Mouse (Mus musculus) forebrain, embryonic 16.5 days (tissue): ENCODE measurements at regions not wholly inside any gene's neighbourhood (a gene's known extent, or its start where the extent isn't known, plus 50 kb on each side); places are given as distances from the start of the nearest gene placed in this dataset.

Experiments used
- ATAC-seq: fragments of 200-750 bp; cut with Nextera tagmentation; 2 replicates; pipeline ENCODE4 v1.8.0; 2017; ENCODE audit warnings: mild to moderate bottlenecking, moderate library complexity
- H3K27ac ChIP-seq: fragments of 300-500 bp; sonication (generic); 2 replicates; pipeline ENCODE4 v1.5.1; 2014; ENCODE audit warnings: low read length, control low read depth
- H3K27me3 ChIP-seq: fragments of 300-500 bp; sonication (generic); replicated peaks from 2 replicates; pipeline ENCODE4 v1.6.1; 2014; ENCODE audit warnings: low read length; ENCODE audit not compliant: control insufficient read depth, insufficient read depth
- H3K36me3 ChIP-seq: fragments of 300-500 bp; sonication (generic); 2 replicates; pipeline ENCODE4 v1.6.1; 2014; ENCODE audit not compliant: control insufficient read depth, insufficient read depth
- H3K4me1 ChIP-seq: fragments of 300-500 bp; sonication (generic); replicated peaks from 2 replicates; pipeline ENCODE4 v1.6.1; 2014; ENCODE audit warnings: low read length; ENCODE audit not compliant: control insufficient read depth, insufficient read depth
- H3K4me2 ChIP-seq: fragments of 300-500 bp; sonication (generic); 2 replicates; pipeline ENCODE4 v1.6.1; 2014; ENCODE audit warnings: mild to moderate bottlenecking, low read length, control low read depth
- H3K4me3 ChIP-seq: fragments of 300-500 bp; sonication (generic); replicated peaks from 2 replicates; pipeline ENCODE4 v1.5.1; 2014; ENCODE audit warnings: mild to moderate bottlenecking, low read length, control low read depth
- H3K9ac ChIP-seq: fragments of 300-500 bp; sonication (generic); replicated peaks from 2 replicates; pipeline ENCODE4 v1.6.1; 2014; ENCODE audit warnings: low read depth, low read length, control low read depth
- H3K9me3 ChIP-seq: fragments of 300-500 bp; sonication (generic); 2 replicates; pipeline ENCODE4 v1.6.1; 2016; ENCODE audit warnings: low read length; ENCODE audit not compliant: control insufficient read depth
- WGBS: fragments of 180-500 bp; shearing (Covaris S2); extraction: QIAGEN DNeasy Blood & Tissue Kit; methylation state at CpG from one replicate; pipeline ENCODE4 v1.1.7; 2014; 5-methylcytosine and 5-hydroxymethylcytosine counted together

GRCm38 (mm10) chr17:10086558-10086957 lies 233.1 kb downstream of the Qk start:
- Histone ChIP-seq H3K4me1 (no peaks in the 10 kb centered on the region), H3K4me2 (no peak overlapping the region), H3K27me3 (no peaks in the 10 kb centered on the region), H3K9ac (no peak overlapping the region), H3K9me3 (no peaks in the 10 kb centered on the region), H3K27ac (no peak overlapping the region), H3K36me3 (no peaks in the 10 kb centered on the region), H3K4me3 (no peak overlapping the region)
- WGBS, result 89% methylated on average over 2 of the region's 2 CpGs
- ATAC-seq, result no peak

DNA sequence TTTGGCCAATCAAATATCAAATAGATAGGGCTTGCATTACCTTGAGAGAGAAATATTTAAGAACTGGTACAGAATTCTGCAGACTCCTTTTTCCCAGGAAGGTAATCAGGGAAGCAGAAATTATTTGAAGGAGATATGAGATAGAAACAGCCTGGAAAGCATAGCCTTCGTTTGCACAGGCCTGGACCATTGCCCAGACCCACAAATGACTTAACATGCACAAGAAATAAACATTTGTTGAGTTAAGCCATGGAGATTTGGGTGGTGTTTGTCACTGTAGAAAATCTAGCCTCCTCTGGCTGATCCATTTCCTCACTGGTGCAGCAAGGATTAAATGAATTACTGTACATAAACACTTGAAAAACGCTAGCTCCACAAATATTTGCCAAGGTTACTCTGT lies 233.5 kb downstream of the Qk start:
- no peaks in the 10 kb centered on the region for H3K4me1 ChIP-seq
- no peak overlapping the region for H3K27ac ChIP-seq
- no peak for ATAC-seq
- H3K27me3 ChIP-seq, result no peaks in the 10 kb centered on the region
- 32% methylated on average over 2 of the region's 2 CpGs for WGBS
- H3K9ac ChIP-seq, result no peak overlapping the region
- no peaks in the 10 kb centered on the region for H3K9me3 ChIP-seq
- H3K4me2 ChIP-seq, result no peak overlapping the region
- H3K4me3 ChIP-seq, result no peak overlapping the region
- H3K36me3 ChIP-seq, result no peaks in the 10 kb centered on the region

- 77% methylated on average over 10 of the region's 10 CpGs for WGBS
- no peaks in the 10 kb centered on the region for H3K36me3 ChIP-seq
- no peaks in the 10 kb centered on the region for H3K27me3 ChIP-seq
- no peak for ATAC-seq
- 0 out of 2 replicates have a peak, but pooled peaks cover 2% of the 10 kb centered on the region for H3K4me1 ChIP-seq
- no peak overlapping the region for H3K9ac ChIP-seq
- no peaks in the 10 kb centered on the region for H3K9me3 ChIP-seq
- H3K4me2 ChIP-seq, result no peak overlapping the region
- no peak overlapping the region for H3K4me3 ChIP-seq
- H3K27ac ChIP-seq, result no peak overlapping the region
Observed at GRCm38 (mm10) chr17:10081721-10082120, 237.9 kb downstream of the Qk start.

DNA sequence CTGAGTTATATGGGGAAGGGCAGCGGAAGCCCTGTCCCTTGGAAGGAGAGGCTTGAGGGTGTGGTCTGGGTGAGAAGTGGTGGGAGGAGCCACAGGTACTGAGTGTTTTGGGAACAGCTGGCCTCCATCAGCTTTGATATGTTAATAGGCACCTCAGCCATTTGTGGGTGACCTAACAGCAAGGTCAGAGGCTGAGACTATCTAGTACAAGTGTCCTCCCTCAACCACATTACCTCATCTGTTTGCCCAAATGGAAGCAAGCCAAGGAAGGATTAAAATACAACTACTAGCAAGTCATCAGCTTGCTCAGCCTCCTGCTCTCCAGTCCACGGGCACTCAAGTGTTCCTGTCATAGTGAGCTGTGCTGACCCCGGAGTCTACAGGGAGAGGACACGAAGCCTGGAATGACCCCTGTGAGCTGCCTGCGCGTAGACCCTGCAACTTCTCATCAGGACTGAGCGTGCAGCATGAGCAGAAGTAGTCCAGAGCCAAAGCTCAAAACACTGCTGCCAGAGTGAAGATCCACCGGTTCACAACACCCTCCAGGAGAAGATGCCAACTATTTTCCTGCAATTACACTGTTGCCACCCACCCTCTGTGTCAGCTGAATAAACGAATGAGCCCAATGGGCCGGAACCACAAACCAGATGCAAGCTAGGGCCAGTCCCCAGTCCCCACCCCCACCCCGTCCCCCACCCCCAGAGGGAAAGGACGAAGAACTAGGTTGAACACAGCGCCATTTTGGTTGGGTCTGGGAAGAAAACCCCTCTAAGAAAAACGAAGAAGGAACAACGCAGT lies 239.6 kb downstream of the Qk start:
- Histone ChIP-seq H3K27ac (no peak overlapping the region), H3K9me3 (no peaks in the 10 kb centered on the region), H3K27me3 (no peaks in the 10 kb centered on the region), H3K4me3 (no peak overlapping the region), H3K4me2 (no peak overlapping the region), H3K36me3 (no peaks in the 10 kb centered on the region), H3K9ac (no peak overlapping the region), H3K4me1 (0 out of 2 replicates have a peak, but pooled peaks cover 2% of the 10 kb centered on the region)
- ATAC-seq, result no peak
- 79% methylated on average over 15 of the region's 15 CpGs for WGBS

GRCm38 (mm10) chr17:10078536-10079319 lies 240.9 kb downstream of the Qk start:
- no peaks in the 10 kb centered on the region for H3K36me3 ChIP-seq
- H3K9ac ChIP-seq, result no peak overlapping the region
- no peak overlapping the region for H3K4me2 ChIP-seq
- no peaks in the 10 kb centered on the region for H3K9me3 ChIP-seq
- ATAC-seq, result no peak
- WGBS, result 33% methylated on average over 7 of the region's 7 CpGs
- H3K27me3 ChIP-seq, result no peaks in the 10 kb centered on the region
- 0 out of 2 replicates have a peak, but pooled peaks cover 2% of the 10 kb centered on the region for H3K4me1 ChIP-seq
- no peak overlapping the region for H3K4me3 ChIP-seq
- no peak overlapping the region for H3K27ac ChIP-seq

GRCm38 (mm10) chr17:10073301-10073700 lies 246.4 kb downstream of the Qk start:
- Histone ChIP-seq H3K4me3 (no peak overlapping the region), H3K4me2 (no peak overlapping the region), H3K27me3 (no peaks in the 10 kb centered on the region), H3K9me3 (no peaks in the 10 kb centered on the region), H3K4me1 (no peaks in the 10 kb centered on the region), H3K27ac (no peak overlapping the region), H3K9ac (no peak overlapping the region), H3K36me3 (no peaks in the 10 kb centered on the region)
- no peak for ATAC-seq

- no peak overlapping the region for H3K27ac ChIP-seq
- H3K36me3 ChIP-seq, result no peaks in the 10 kb centered on the region
- ATAC-seq, result no peak
- no peak overlapping the region for H3K4me3 ChIP-seq
- no peak overlapping the region for H3K9ac ChIP-seq
- H3K27me3 ChIP-seq, result no peaks in the 10 kb centered on the region
- 93% methylated on average over 3 of the region's 3 CpGs for WGBS
- H3K9me3 ChIP-seq, result no peaks in the 10 kb centered on the region
- no peak overlapping the region for H3K4me2 ChIP-seq
- H3K4me1 ChIP-seq, result no peaks in the 10 kb centered on the region
Observed at GRCm38 (mm10) chr17:10069251-10069650, 250.4 kb downstream of the Qk start.

DNA sequence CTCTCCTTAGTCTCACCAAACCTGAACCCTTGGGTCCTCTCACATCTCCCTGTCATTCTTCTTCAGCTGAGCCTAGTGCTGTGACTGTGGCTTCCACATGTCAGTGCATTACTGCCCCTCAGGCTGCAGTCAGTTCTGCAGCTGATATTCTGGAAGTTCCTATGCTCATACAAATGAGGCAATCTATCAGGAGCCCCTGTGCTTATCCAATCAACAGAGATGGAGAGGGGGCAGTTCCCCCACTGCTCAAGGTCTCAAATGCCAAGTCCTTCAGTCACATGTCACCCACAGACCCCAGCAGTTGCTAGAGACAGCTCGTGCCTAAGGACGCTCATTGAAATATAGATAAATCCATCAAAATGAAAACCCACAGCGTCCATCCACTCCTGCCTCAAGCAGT lies 254.5 kb downstream of the Qk start:
- ATAC-seq, result no peak
- no peak overlapping the region for H3K4me2 ChIP-seq
- H3K27ac ChIP-seq, result no peak overlapping the region
- H3K4me3 ChIP-seq, result no peak overlapping the region
- no peaks in the 10 kb centered on the region for H3K36me3 ChIP-seq
- WGBS, result 89% methylated on average over 3 of the region's 3 CpGs
- no peak overlapping the region for H3K9ac ChIP-seq
- no peaks in the 10 kb centered on the region for H3K27me3 ChIP-seq
- no peaks in the 10 kb centered on the region for H3K4me1 ChIP-seq
- H3K9me3 ChIP-seq, result no peaks in the 10 kb centered on the region

DNA sequence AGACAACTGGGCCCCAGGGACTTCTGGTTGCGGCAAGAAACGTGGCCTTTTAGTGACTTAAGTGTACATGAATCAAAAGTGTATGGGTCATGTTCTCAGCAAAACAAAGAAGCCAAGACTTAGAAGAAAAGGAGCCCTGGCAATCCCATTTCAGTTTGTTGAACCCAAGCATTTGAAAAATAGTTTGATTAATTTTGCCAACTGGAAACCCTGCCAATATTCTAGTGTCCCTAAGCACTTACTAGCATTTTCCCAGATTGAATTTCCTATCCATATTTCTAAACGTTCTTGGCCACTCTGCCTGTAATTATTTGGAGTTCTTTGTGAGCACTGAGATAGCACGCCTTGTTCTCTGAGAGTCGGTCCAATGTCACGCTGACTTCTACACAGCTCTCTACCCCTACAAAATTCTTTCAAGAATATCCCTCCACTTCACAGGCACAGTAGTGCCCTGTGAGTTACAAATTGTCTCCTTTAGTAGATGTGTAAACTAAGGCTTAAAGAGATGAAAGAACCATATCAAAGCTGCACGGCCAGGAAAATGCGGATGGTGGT lies 257.0 kb downstream of the Qk start:
- no peaks in the 10 kb centered on the region for H3K36me3 ChIP-seq
- WGBS, result 81% methylated on average over 8 of the region's 8 CpGs

More for the DNA sequence above, 257.0 kb downstream of the Qk start:
- H3K9me3 ChIP-seq, result no peaks in the 10 kb centered on the region
- H3K4me1 ChIP-seq, result no peaks in the 10 kb centered on the region
- no peak overlapping the region for H3K4me3 ChIP-seq
- no peak overlapping the region for H3K4me2 ChIP-seq
- no peak overlapping the region for H3K27ac ChIP-seq
- no peak for ATAC-seq
- H3K9ac ChIP-seq, result no peak overlapping the region
- H3K27me3 ChIP-seq, result no peaks in the 10 kb centered on the region
